Mouse (Mus musculus): ENCODE results near the gene Hist1h1e. TPM values are rescaled to one million over a fixed set of nuclear protein-coding genes. Genes with fewer than 3 reads are reported as not detected.
"Not testable (repeated sequence)": the region's sequence is repeated elsewhere in the genome, so short reads cannot be mapped to it uniquely, and the experiment has no call there.

Gene Hist1h1e
- polyA plus RNA-seq, 1 experiment from 2014 or later = 4.8 TPM

DNA sequence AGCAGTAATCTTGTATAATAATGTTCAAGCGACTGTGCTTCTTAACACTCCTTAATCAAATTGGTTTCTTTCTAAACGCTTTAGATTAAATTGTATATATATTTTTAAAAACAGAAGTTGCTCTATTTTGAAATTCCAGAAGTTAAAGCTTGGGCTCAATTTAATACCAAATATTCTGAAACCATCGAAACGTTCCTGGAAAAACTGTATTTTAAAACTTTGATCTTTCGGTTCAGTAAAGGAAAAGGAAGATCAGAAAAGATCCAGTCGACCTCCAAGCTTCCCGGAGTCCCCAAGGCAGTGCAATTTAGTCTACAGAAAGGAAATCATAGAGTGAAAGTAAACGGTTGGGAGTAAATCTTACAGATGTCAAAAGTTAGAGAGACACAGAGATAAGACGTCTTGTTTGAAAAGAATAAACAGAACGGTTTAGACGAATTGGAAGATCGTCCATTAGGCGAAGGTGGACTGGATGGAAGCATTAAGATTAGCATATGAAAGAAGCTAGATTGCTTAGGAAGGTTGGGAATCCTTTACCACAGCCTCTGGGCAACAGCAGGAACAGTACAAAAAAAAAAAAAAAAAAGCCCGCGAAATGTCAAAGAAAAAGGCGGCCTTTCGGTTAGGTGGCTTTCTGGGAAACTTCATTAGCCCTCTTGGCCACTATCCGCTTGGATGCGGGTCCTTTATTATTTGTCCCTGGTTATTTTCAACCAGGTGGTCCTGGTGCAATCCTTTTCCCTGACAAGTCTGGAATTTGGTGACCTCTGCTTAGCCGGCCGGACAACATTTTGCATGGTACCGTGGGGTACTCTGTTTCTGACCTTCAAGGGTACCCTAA, 36.0 kb downstream of the Hist1h1e start:
- no peak for ATAC-seq (ENCODE audit: low FRiP score, low read depth)
- Histone ChIP-seq H3K9ac (peak overlapping the region; percentile 39), H3K27me3 (no peaks in the 10 kb centered on the region), H3K27ac (replicated peaks) (peak overlapping the region; percentile 93), H3K4me1 (replicated peaks) (peaks cover 33% of the 10 kb centered on the region), H3K4me3 (peak overlapping the region; percentile 53), H3K9me3 (no peaks in the 10 kb centered on the region), H3K36me3 (no peaks in the 10 kb centered on the region), H3K4me2 (peak overlapping the region; percentile 93)
- 1% methylated on average over 22 of the region's 22 CpGs for WGBS

- H3K9me3 ChIP-seq, H3K36me3 ChIP-seq, H3K27me3 ChIP-seq: not testable (repeated sequence)
- WGBS = under 1% methylated on average over 33 of the region's 36 CpGs
- Histone ChIP-seq H3K9ac (peak overlapping the region; percentile 62), H3K4me1 (replicated peaks) (peaks cover 38% of the 10 kb centered on the region), H3K27ac (replicated peaks) (peak overlapping the region; percentile 93), H3K4me2 (peak overlapping the region; percentile 93), H3K4me3 (peak overlapping the region; percentile 53)
- ATAC-seq (ENCODE audit: low FRiP score, low read depth) = peak; percentile 91
Observed at GRCm38 (mm10) chr13:23585442-23586098, 36.8 kb downstream of the Hist1h1e start.

DNA sequence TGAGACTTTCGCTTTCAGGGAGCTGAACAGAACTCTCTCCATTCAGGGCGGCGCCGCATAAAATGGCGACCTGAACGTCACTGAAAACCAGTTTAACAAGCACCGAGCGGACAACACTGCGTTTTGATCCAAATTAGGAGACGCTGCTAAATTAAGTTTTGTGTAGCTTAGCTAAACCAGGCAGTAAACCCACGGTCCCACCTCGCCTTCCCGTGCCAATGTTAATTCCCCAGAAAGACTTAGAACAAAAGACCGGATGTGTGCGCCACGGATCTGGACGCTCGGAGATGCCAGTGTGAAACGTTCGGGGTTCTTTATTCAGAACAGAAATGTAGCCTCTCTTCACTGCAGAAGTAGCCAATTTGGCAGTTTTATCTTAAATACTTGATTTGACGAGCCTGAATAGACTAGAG, 37.3 kb downstream of the Hist1h1e start:
- Histone ChIP-seq H3K27ac (replicated peaks) (peak overlapping the region; percentile 93), H3K9me3 (no peaks in the 10 kb centered on the region), H3K4me3 (peak overlapping the region; percentile 53), H3K4me2 (peak overlapping the region; percentile 93), H3K9ac (peak overlapping the region; percentile 62), H3K4me1 (replicated peaks) (peaks cover 38% of the 10 kb centered on the region), H3K27me3 (no peaks in the 10 kb centered on the region), H3K36me3 (no peaks in the 10 kb centered on the region)
- no peak for ATAC-seq (ENCODE audit: low FRiP score, low read depth)
- WGBS = under 1% methylated on average over 21 of the region's 21 CpGs

GRCm38 (mm10) chr13:23584331-23584730, 38.0 kb downstream of the Hist1h1e start:
- no peaks in the 10 kb centered on the region for H3K9me3 ChIP-seq
- peak overlapping the region; percentile 53 for H3K4me3 ChIP-seq
- ATAC-seq (ENCODE audit: low FRiP score, low read depth) = no peak
- H3K36me3 ChIP-seq = no peaks in the 10 kb centered on the region
- no peaks in the 10 kb centered on the region for H3K27me3 ChIP-seq
- H3K27ac ChIP-seq (replicated peaks) = peak overlapping the region; percentile 93
- H3K4me2 ChIP-seq = peak overlapping the region; percentile 93
- peaks cover 38% of the 10 kb centered on the region for H3K4me1 ChIP-seq (replicated peaks)
- peak overlapping the region; percentile 62; the same call in 1 of the 2 replicates for H3K9ac ChIP-seq

DNA sequence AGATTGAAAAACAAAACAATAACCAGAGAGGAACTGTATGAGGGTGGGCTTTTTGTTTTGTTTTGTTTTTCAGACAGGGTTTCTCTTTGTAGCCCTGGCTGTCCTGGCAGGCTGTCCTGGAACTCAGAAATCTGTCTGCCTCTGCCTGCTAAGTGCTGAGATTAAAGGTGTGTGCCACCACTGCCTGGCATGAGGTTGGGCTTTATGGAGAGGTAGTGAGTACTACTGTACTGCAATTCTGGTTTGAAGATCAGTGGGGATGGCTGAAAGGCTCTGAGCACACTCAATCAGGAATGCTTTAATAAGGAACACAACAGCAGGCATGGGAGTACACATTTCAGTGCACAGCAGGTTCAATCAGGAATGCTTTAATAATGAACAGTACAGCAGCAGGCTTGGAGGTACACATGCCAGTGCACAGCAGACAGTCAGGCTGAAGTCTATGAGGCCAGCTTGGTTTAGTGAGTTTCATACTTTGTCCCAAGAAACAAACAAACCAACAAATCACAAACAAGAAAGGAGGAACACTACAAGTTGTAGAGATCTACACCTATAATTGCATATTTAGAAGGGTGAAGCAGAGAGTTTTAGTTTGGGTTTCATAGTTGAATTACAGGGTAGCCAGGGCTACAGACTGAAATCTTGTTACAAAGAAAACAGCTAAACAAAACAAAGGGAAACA, 38.8 kb downstream of the Hist1h1e start:
- no peak for ATAC-seq (ENCODE audit: low FRiP score, low read depth)
- H3K4me3 ChIP-seq = no peak overlapping the region
- no peaks in the 10 kb centered on the region for H3K9me3 ChIP-seq
- no peak overlapping the region for H3K4me2 ChIP-seq
- H3K9ac ChIP-seq = no peak overlapping the region
- H3K36me3 ChIP-seq = no peaks in the 10 kb centered on the region
- H3K4me1 ChIP-seq (replicated peaks) = peaks cover 38% of the 10 kb centered on the region
- H3K27me3 ChIP-seq = no peaks in the 10 kb centered on the region
- H3K27ac ChIP-seq (replicated peaks) = no peak overlapping the region; the same call in 1 of the 2 replicates

- H3K4me3 ChIP-seq = peak overlapping the region; percentile 53
- no peak for ATAC-seq (ENCODE audit: low FRiP score, low read depth)
- no peaks in the 10 kb centered on the region for H3K9me3 ChIP-seq
- H3K27me3 ChIP-seq = no peaks in the 10 kb centered on the region
- no peaks in the 10 kb centered on the region for H3K36me3 ChIP-seq
- 8% methylated on average over 6 of the region's 6 CpGs for WGBS
- H3K4me2 ChIP-seq = peak overlapping the region; percentile 81
- peak overlapping the region; percentile 80 for H3K27ac ChIP-seq (replicated peaks)
- peak overlapping the region; percentile 48 for H3K9ac ChIP-seq
- peaks cover 38% of the 10 kb centered on the region for H3K4me1 ChIP-seq (replicated peaks)
Observed at GRCm38 (mm10) chr13:23582219-23583056, 39.9 kb downstream of the Hist1h1e start.

- no peaks in the 10 kb centered on the region for H3K36me3 ChIP-seq
Observed at GRCm38 (mm10) chr13:23581408-23582218, 40.7 kb downstream of the Hist1h1e start, which contains the start of gene Hist1h4d. TSS of gene Hist1h4d (plus strand) at chr13:23581598.

GRCm38 (mm10) chr13:23577835-23578234, 44.5 kb downstream of the Hist1h1e start:
- ATAC-seq (ENCODE audit: low FRiP score, low read depth) = no peak
- H3K27ac ChIP-seq (replicated peaks) = no peak overlapping the region
- H3K36me3 ChIP-seq = no peaks in the 10 kb centered on the region
- WGBS = 92% methylated on average over 1 of the region's 1 CpGs
- H3K9me3 ChIP-seq = no peaks in the 10 kb centered on the region
- H3K27me3 ChIP-seq = no peaks in the 10 kb centered on the region
- H3K4me1 ChIP-seq (replicated peaks) = peaks cover 37% of the 10 kb centered on the region
- H3K4me2 ChIP-seq = no peak overlapping the region
- H3K9ac ChIP-seq = no peak overlapping the region
- H3K4me3 ChIP-seq = no peak overlapping the region

More at GRCm38 (mm10) chr13:23581408-23582218, 40.7 kb downstream of the Hist1h1e start, which contains the start of gene Hist1h4d:
- Histone ChIP-seq H3K27ac (replicated peaks) (peak within 1 kb of the TSS; percentile 80), H3K4me1 (replicated peaks) (peaks cover 39% of the 10 kb centered on the region), H3K9me3 (no peaks in the 10 kb centered on the region), H3K27me3 (no peaks in the 10 kb centered on the region), H3K4me2 (peak within 1 kb of the TSS; percentile 81), H3K4me3 (peak within 1 kb of the TSS; percentile 53), H3K9ac (peak within 1 kb of the TSS; percentile 48)
- WGBS = under 1% methylated on average over 43 of the region's 43 CpGs
- ATAC-seq (ENCODE audit: low FRiP score, low read depth) = peak; percentile 95

DNA sequence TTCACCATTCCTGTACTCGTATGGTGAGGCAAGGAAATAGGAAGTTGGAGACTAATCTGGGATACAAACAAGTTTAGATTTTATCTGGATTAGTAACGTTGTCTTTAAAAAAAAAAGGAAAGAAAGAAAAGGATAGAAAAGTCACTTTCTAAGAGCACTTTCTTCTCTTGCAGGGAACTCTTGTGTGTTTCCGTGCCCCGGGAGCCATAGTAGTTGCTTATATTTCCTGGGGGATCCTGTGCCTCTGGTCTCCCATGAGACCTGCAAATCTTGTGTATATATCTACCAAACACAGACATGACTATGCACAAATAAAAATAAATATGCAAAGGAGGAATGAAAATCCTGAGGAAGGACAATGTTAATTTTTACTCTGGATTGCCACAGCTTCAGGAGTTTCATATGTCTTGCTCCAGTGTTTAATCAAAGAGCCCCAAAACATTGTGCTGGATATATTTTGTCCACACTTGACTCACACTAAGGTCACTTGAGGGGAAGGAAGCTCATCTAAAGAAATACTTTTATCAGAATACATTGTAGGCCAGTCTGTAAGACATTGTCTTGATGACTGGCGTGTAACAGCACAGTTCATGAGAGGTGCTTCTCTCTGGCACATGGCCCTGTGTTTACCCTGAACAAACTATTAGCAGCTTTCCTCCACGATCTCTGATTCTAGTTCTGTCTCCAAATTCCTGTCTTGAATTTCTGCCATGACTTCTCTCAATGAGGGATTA, 45.3 kb downstream of the Hist1h1e start:
- Histone ChIP-seq H3K9me3 (no peaks in the 10 kb centered on the region), H3K4me2 (peak overlapping the region; percentile 58), H3K9ac (0 out of 2 replicates have a peak overlapping the region, but pooled peaks have one; percentile 16), H3K36me3 (no peaks in the 10 kb centered on the region), H3K4me1 (replicated peaks) (peaks cover 37% of the 10 kb centered on the region), H3K4me3 (peak overlapping the region; percentile 43; the same call in 1 of the 2 replicates), H3K27ac (replicated peaks) (peak overlapping the region; percentile 79; the same call in 1 of the 2 replicates), H3K27me3 (no peaks in the 10 kb centered on the region)
- ATAC-seq (ENCODE audit: low FRiP score, low read depth) = no peak
- WGBS = 51% methylated on average over 6 of the region's 6 CpGs

GRCm38 (mm10) chr13:23576351-23576881, 45.9 kb downstream of the Hist1h1e start:
- Histone ChIP-seq H3K4me2 (peak overlapping the region; percentile 58), H3K9me3 (no peaks in the 10 kb centered on the region), H3K27ac (replicated peaks) (peak overlapping the region; percentile 79), H3K36me3 (no peaks in the 10 kb centered on the region), H3K9ac (peak overlapping the region; percentile 53; the same call in 1 of the 2 replicates), H3K4me3 (peak overlapping the region; percentile 43), H3K27me3 (no peaks in the 10 kb centered on the region), H3K4me1 (replicated peaks) (peaks cover 37% of the 10 kb centered on the region)
- no peak for ATAC-seq (ENCODE audit: low FRiP score, low read depth)
- WGBS = 9% methylated on average over 7 of the region's 7 CpGs

Measured in hindbrain, embryonic 15.5 days (tissue).